Mouse (Mus musculus): Measurements from ENCODE around the gene Olfr1368.
A peak's percentile ranks its signal among the peaks of the same experiment; 100 is the strongest.

DNA sequence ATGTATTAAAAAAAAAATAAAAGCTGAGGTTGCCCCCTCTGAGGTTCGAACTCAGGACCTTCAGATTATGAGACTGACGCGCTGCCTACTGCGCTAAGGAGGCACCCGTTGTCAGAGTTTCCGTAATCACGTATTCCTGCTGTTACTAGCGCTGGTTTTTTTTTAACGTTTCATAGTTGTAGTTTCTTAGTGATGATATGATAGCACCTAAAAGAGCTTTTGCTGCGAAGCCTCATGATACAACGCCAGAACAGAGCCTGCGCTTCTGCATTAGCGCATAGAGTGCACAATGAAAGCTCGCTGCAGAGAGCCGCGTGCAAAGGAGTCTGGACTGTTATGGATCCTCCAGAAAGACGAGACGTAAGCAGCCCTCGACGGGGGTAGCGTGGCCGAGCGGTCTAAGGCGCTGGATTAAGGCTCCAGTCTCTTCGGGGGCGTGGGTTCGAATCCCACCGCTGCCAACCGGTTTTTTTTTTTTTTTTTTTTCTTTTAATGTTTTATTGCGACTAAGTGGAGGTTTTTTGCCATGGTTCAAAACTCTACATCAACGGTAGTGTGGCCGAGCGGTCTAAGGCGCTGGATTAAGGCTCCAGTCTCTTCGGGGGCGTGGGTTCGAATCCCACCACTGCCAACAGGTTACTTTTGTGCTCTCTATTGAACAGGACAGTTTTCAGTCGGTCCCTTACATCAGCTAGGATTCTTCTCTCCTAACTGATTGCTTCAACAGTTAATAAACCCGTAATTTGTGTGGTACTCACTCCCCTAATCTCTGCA lies 24.2 kb upstream of the Olfr1368 start:
- TF ChIP-seq CTCF (IDR thresholded peaks at IDR 0.05) (no peak), EP300 (IDR thresholded peaks at IDR 0.05) (0 out of 2 replicates have a peak, but pooled peaks have one; percentile 43)
